Mouse (Mus musculus) neural tube, embryonic 13.5 days (tissue): ENCODE results near the gene Lrig2. TPM values are rescaled to one million over a fixed set of nuclear protein-coding genes. Genes with fewer than 3 reads are reported as not detected.
A peak's percentile ranks its signal among the peaks of the same experiment; 100 is the strongest.

Source experiments
- ATAC-seq: fragments of 200-750 bp; cut with Nextera tagmentation; 2 replicates; pipeline ENCODE4 v1.8.0; 2017; ENCODE audit warnings: low read depth, mild to moderate bottlenecking, moderate TSS enrichment, moderate library complexity
- H3K27ac ChIP-seq: fragments of 300-500 bp; sonication (generic); replicated peaks from 2 replicates; pipeline ENCODE4 v1.5.1; 2015; ENCODE audit warnings: moderate library complexity, mild to moderate bottlenecking, inconsistent platforms
- H3K27me3 ChIP-seq: fragments of 300-500 bp; sonication (generic); 2 replicates; pipeline ENCODE4 v1.6.1; 2015; ENCODE audit warnings: mild to moderate bottlenecking, inconsistent platforms
- H3K36me3 ChIP-seq: fragments of 300-500 bp; sonication (generic); 2 replicates; pipeline ENCODE4 v1.6.1; 2015; ENCODE audit warnings: mild to moderate bottlenecking, inconsistent platforms
- H3K4me1 ChIP-seq: fragments of 300-500 bp; sonication (generic); replicated peaks from 2 replicates; pipeline ENCODE4 v1.6.1; 2015; ENCODE audit warnings: inconsistent platforms
- H3K4me2 ChIP-seq: fragments of 300-500 bp; sonication (generic); 2 replicates; pipeline ENCODE4 v1.6.1; 2015; ENCODE audit warnings: inconsistent platforms, mild to moderate bottlenecking, moderate library complexity
- H3K4me3 ChIP-seq: fragments of 300-500 bp; sonication (generic); 2 replicates; pipeline ENCODE4 v1.5.1; 2015; ENCODE audit warnings: mild to moderate bottlenecking, inconsistent platforms
- H3K9ac ChIP-seq: fragments of 300-500 bp; sonication (generic); 2 replicates; pipeline ENCODE4 v1.6.1; 2015; ENCODE audit warnings: moderate library complexity, mild to moderate bottlenecking, inconsistent platforms
- H3K9me3 ChIP-seq: fragments of 300-500 bp; sonication (generic); 2 replicates; pipeline ENCODE4 v1.6.1; 2016; ENCODE audit warnings: inconsistent platforms
- WGBS: fragments of 180-500 bp; shearing (Covaris S2); methylation state at CpG from one replicate; pipeline ENCODE4 v1.1.7; 2015; 5-methylcytosine and 5-hydroxymethylcytosine counted together
- polyA plus RNA-seq: library from polyadenylated mRNA; unstranded; fragments of >200 nt; fragmentation: Nextera tagmentation; extraction: Ambion mirVana; gene quantifications from 2 replicates; pipeline ENCODE4 v1.2.1, GENCODE M21; 2015

The Lrig2 gene
- polyA plus RNA-seq, 1 experiment from 2014 or later, result 29.3 TPM

GRCm38 (mm10) chr3:104420929-104421328, 90.8 kb downstream of the Lrig2 start:
- no peak overlapping the region for H3K27ac ChIP-seq
- no peak overlapping the region for H3K4me2 ChIP-seq
- H3K4me3 ChIP-seq, result no peak overlapping the region
- H3K36me3 ChIP-seq, result no peaks in the 10 kb centered on the region
- peaks cover 11% of the 10 kb centered on the region; the same call in 1 of the 2 replicates for H3K4me1 ChIP-seq
- H3K9me3 ChIP-seq, result no peaks in the 10 kb centered on the region
- 88% methylated on average over 7 of the region's 7 CpGs for WGBS
- ATAC-seq, result no peak
- H3K27me3 ChIP-seq, result no peaks in the 10 kb centered on the region
- H3K9ac ChIP-seq, result no peak overlapping the region

GRCm38 (mm10) chr3:104419990-104420389, 91.7 kb downstream of the Lrig2 start:
- H3K4me3 ChIP-seq, result no peak overlapping the region
- no peaks in the 10 kb centered on the region for H3K9me3 ChIP-seq
- no peak for ATAC-seq
- WGBS, result 74% methylated on average over 4 of the region's 4 CpGs
- no peaks in the 10 kb centered on the region for H3K27me3 ChIP-seq
- H3K4me1 ChIP-seq, result peaks cover 11% of the 10 kb centered on the region; the same call in 1 of the 2 replicates
- H3K9ac ChIP-seq, result no peak overlapping the region
- H3K27ac ChIP-seq, result no peak overlapping the region
- H3K36me3 ChIP-seq, result no peaks in the 10 kb centered on the region
- H3K4me2 ChIP-seq, result no peak overlapping the region

GRCm38 (mm10) chr3:104416806-104417205, 94.9 kb downstream of the Lrig2 start:
- 78% methylated on average over 5 of the region's 5 CpGs for WGBS

GRCm38 (mm10) chr3:104412482-104412881, 99.2 kb downstream of the Lrig2 start:
- ATAC-seq, result peak; percentile 82

More at GRCm38 (mm10) chr3:104416806-104417205, 94.9 kb downstream of the Lrig2 start:
- Histone ChIP-seq H3K9ac (no peak overlapping the region), H3K36me3 (no peaks in the 10 kb centered on the region), H3K27me3 (no peaks in the 10 kb centered on the region), H3K4me1 (peaks cover 10% of the 10 kb centered on the region), H3K4me2 (no peak overlapping the region), H3K4me3 (no peak overlapping the region), H3K27ac (no peak overlapping the region), H3K9me3 (no peaks in the 10 kb centered on the region)
- no peak for ATAC-seq

GRCm38 (mm10) chr3:104407506-104407905, 104.2 kb downstream of the Lrig2 start:
- no peak for ATAC-seq
- H3K4me2 ChIP-seq, result no peak overlapping the region
- no peak overlapping the region for H3K27ac ChIP-seq
- H3K4me1 ChIP-seq, result peaks cover 9% of the 10 kb centered on the region
- WGBS, result 53% methylated on average over 7 of the region's 7 CpGs
- H3K9me3 ChIP-seq, result no peaks in the 10 kb centered on the region
- H3K36me3 ChIP-seq, result no peaks in the 10 kb centered on the region
- H3K9ac ChIP-seq, result no peak overlapping the region
- H3K27me3 ChIP-seq, result no peaks in the 10 kb centered on the region
- no peak overlapping the region for H3K4me3 ChIP-seq

More at GRCm38 (mm10) chr3:104412482-104412881, 99.2 kb downstream of the Lrig2 start:
- Histone ChIP-seq H3K36me3 (no peaks in the 10 kb centered on the region), H3K4me2 (no peak overlapping the region), H3K4me3 (no peak overlapping the region), H3K4me1 (peaks cover 10% of the 10 kb centered on the region), H3K27me3 (no peaks in the 10 kb centered on the region), H3K27ac (peak overlapping the region; percentile 59), H3K9ac (no peak overlapping the region), H3K9me3 (no peaks in the 10 kb centered on the region)
- 19% methylated on average over 6 of the region's 6 CpGs for WGBS

GRCm38 (mm10) chr3:104403582-104403981, 108.1 kb downstream of the Lrig2 start:
- H3K27ac ChIP-seq, result no peak overlapping the region
- WGBS, result 71% methylated on average over 4 of the region's 4 CpGs
- H3K9ac ChIP-seq, result no peak overlapping the region
- H3K36me3 ChIP-seq, result no peaks in the 10 kb centered on the region
- ATAC-seq, result no peak
- no peaks in the 10 kb centered on the region for H3K27me3 ChIP-seq
- H3K4me2 ChIP-seq, result no peak overlapping the region
- H3K4me1 ChIP-seq, result peaks cover 4% of the 10 kb centered on the region; the same call in 1 of the 2 replicates
- H3K9me3 ChIP-seq, result no peaks in the 10 kb centered on the region
- H3K4me3 ChIP-seq, result no peak overlapping the region

- no peak overlapping the region for H3K9ac ChIP-seq
- no peak overlapping the region for H3K27ac ChIP-seq
- no peaks in the 10 kb centered on the region for H3K36me3 ChIP-seq
- peaks cover 8% of the 10 kb centered on the region for H3K4me1 ChIP-seq
- H3K27me3 ChIP-seq, result no peaks in the 10 kb centered on the region
- no peak overlapping the region for H3K4me2 ChIP-seq
- ATAC-seq, result no peak
- WGBS, result 84% methylated on average over 2 of the region's 2 CpGs
- H3K9me3 ChIP-seq, result no peaks in the 10 kb centered on the region
- no peak overlapping the region for H3K4me3 ChIP-seq
These were observed 110.5 kb downstream of the Lrig2 start for GRCm38 (mm10) chr3:104401176-104401575.

GRCm38 (mm10) chr3:104400126-104400525, 111.6 kb downstream of the Lrig2 start:
- Histone ChIP-seq H3K9ac (no peak overlapping the region), H3K4me1 (peaks cover 12% of the 10 kb centered on the region), H3K4me2 (no peak overlapping the region), H3K9me3 (no peaks in the 10 kb centered on the region), H3K27me3 (no peaks in the 10 kb centered on the region), H3K27ac (no peak overlapping the region), H3K4me3 (no peak overlapping the region), H3K36me3 (no peaks in the 10 kb centered on the region)
- WGBS, result 85% methylated on average over 5 of the region's 5 CpGs
- ATAC-seq, result no peak

- no peaks in the 10 kb centered on the region for H3K9me3 ChIP-seq
- H3K4me2 ChIP-seq, result no peak overlapping the region
- H3K4me1 ChIP-seq, result peaks cover 12% of the 10 kb centered on the region
- H3K4me3 ChIP-seq, result no peak overlapping the region
- no peak overlapping the region for H3K9ac ChIP-seq
- 76% methylated on average over 10 of the region's 10 CpGs for WGBS
- H3K27me3 ChIP-seq, result no peaks in the 10 kb centered on the region
- no peaks in the 10 kb centered on the region for H3K36me3 ChIP-seq
- no peak for ATAC-seq
- no peak overlapping the region for H3K27ac ChIP-seq
These were observed 112.2 kb downstream of the Lrig2 start for GRCm38 (mm10) chr3:104399296-104400045.

- Histone ChIP-seq H3K9ac (no peak overlapping the region), H3K9me3 (no peaks in the 10 kb centered on the region), H3K4me1 (peaks cover 12% of the 10 kb centered on the region), H3K27me3 (no peaks in the 10 kb centered on the region), H3K4me3 (no peak overlapping the region), H3K4me2 (no peak overlapping the region), H3K27ac (no peak overlapping the region), H3K36me3 (no peaks in the 10 kb centered on the region)
- ATAC-seq, result no peak
- WGBS, result 88% methylated on average over 9 of the region's 9 CpGs
These were observed 114.4 kb downstream of the Lrig2 start for GRCm38 (mm10) chr3:104397316-104397715.

- Histone ChIP-seq H3K4me3 (no peak overlapping the region), H3K9ac (peak overlapping the region; percentile 39; the same call in 1 of the 2 replicates), H3K27ac (peak overlapping the region; percentile 61), H3K27me3 (no peaks in the 10 kb centered on the region), H3K9me3 (no peaks in the 10 kb centered on the region), H3K36me3 (no peaks in the 10 kb centered on the region), H3K4me2 (no peak overlapping the region), H3K4me1 (peaks cover 12% of the 10 kb centered on the region)
- WGBS, result 54% methylated on average over 3 of the region's 3 CpGs
- ATAC-seq, result 0 out of 2 replicates have a peak, but pooled peaks have one; percentile 21
These were observed 115.0 kb downstream of the Lrig2 start for GRCm38 (mm10) chr3:104396736-104397081.

- no peaks in the 10 kb centered on the region for H3K36me3 ChIP-seq
- H3K27me3 ChIP-seq, result no peaks in the 10 kb centered on the region
- no peak overlapping the region for H3K4me3 ChIP-seq
- no peak overlapping the region for H3K4me2 ChIP-seq
- H3K9ac ChIP-seq, result peak overlapping the region; percentile 39; the same call in 1 of the 2 replicates
- H3K9me3 ChIP-seq, result no peaks in the 10 kb centered on the region
- H3K4me1 ChIP-seq, result peaks cover 12% of the 10 kb centered on the region
- peak; percentile 48; the same call in 1 of the 2 replicates for ATAC-seq
- WGBS, result 45% methylated on average over 11 of the region's 11 CpGs
- H3K27ac ChIP-seq, result peak overlapping the region; percentile 61
These were observed 115.5 kb downstream of the Lrig2 start for GRCm38 (mm10) chr3:104396067-104396735.
